Mouse (Mus musculus) testis, adult 2 months (tissue): Measurements from ENCODE around the gene Ddb1.

Experiments used
- CTCF ChIP-seq: fragments of 200-500 bp; IDR thresholded peaks from 2 replicates; pipeline ENCODE4 v1.5.1; 2012; ENCODE audit warnings: low read depth, mild to moderate bottlenecking, inconsistent platforms, low read length, moderate library complexity; ENCODE audit not compliant: control insufficient read depth, insufficient read depth, insufficient replicate concordance
- POLR2A ChIP-seq: fragments of 200-500 bp; IDR thresholded peaks from 2 replicates; pipeline ENCODE4 v1.6.1; 2012; ENCODE audit warnings: low read depth, mild to moderate bottlenecking, inconsistent platforms, low read length, moderate library complexity; ENCODE audit not compliant: control insufficient read depth

DNA sequence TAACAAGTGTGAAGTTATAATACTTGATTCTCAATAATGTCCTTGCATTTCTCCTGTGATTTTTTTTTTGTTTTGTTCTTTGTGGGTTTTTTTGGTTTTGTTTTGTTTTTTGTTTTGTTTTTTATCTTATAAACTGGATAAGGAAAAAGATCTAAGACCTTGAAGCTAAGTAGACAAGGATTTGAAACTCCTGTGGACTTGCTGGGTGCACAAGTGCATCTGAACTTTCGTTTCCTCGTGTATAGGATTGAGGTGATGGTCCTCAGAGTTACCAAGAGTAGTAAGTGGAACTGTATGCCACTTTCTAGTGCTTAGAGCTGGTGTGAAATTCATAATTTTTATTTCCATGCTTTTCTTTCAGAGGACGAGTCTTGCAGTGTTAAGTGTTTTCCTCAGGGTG is 25.0 kb upstream of the Ddb1 start:
- TF ChIP-seq CTCF (no peak), POLR2A (no peak)
